Mouse (Mus musculus) midbrain, postnatal 0 days (tissue): Measurements from ENCODE around the gene Marc2. TPM values are rescaled to one million over a fixed set of nuclear protein-coding genes. Genes with fewer than 3 reads are reported as not detected.

Experiments used
- ATAC-seq: fragments of 200-750 bp; cut with Nextera tagmentation; 2 replicates; pipeline ENCODE4 v1.8.0; 2017; ENCODE audit warnings: moderate number of reproducible peaks, mild to moderate bottlenecking, moderate TSS enrichment, moderate library complexity; ENCODE audit not compliant: low FRiP score
- DNase-seq: peaks from one replicate; pipeline ENCODE4 v3.0.0-alpha.2; 2015; ENCODE audit warnings: low spot score
- H3K27ac ChIP-seq: fragments of 300-500 bp; sonication (generic); 2 replicates; pipeline ENCODE4 v1.5.1; 2014; ENCODE audit warnings: low read depth, mild to moderate bottlenecking, low read length, mixed read lengths
- H3K27me3 ChIP-seq: fragments of 300-500 bp; sonication (generic); 2 replicates; pipeline ENCODE4 v1.6.1; 2014; ENCODE audit warnings: low read length, control low read depth, mixed read lengths; ENCODE audit not compliant: insufficient read depth
- H3K36me3 ChIP-seq: fragments of 300-500 bp; sonication (generic); 2 replicates; pipeline ENCODE4 v1.6.1; 2014; ENCODE audit warnings: low read length, control low read depth, mixed read lengths; ENCODE audit not compliant: insufficient read depth
- H3K4me1 ChIP-seq: fragments of 300-500 bp; sonication (generic); 2 replicates; pipeline ENCODE4 v1.6.1; 2014; ENCODE audit warnings: mild to moderate bottlenecking, control low read depth, antibody characterized with exemption, low read length, mixed read lengths; ENCODE audit not compliant: insufficient read depth
- H3K4me2 ChIP-seq: fragments of 300-500 bp; sonication (generic); 2 replicates; pipeline ENCODE4 v1.6.1; 2014; ENCODE audit warnings: low read depth, mild to moderate bottlenecking, low read length, mixed read lengths; ENCODE audit not compliant: poor library complexity, severe bottlenecking
- H3K4me3 ChIP-seq: fragments of 300-500 bp; sonication (generic); 2 replicates; pipeline ENCODE4 v1.5.1; 2014; ENCODE audit warnings: low read depth, mild to moderate bottlenecking, low read length, moderate library complexity
- H3K9ac ChIP-seq: fragments of 300-500 bp; sonication (generic); replicated peaks from 2 replicates; pipeline ENCODE4 v1.6.1; 2014; ENCODE audit warnings: mild to moderate bottlenecking, low read length, moderate library complexity, mixed read lengths; ENCODE audit not compliant: poor library complexity, severe bottlenecking
- H3K9me3 ChIP-seq: fragments of 300-500 bp; sonication (generic); 2 replicates; pipeline ENCODE4 v1.6.1; 2016; ENCODE audit warnings: low read length, control low read depth
- CTCF ChIP-seq: IDR thresholded peaks from 2 replicates; pipeline ENCODE4 v1.5.1; 2016; ENCODE audit warnings: antibody characterized with exemption, mild to moderate bottlenecking
- WGBS: fragments of 180-500 bp; shearing (Covaris S2); extraction: QIAGEN DNeasy Blood & Tissue Kit; methylation state at CpG from one replicate; pipeline ENCODE4 v1.1.7; 2014; 5-methylcytosine and 5-hydroxymethylcytosine counted together
- polyA plus RNA-seq: library from polyadenylated mRNA; unstranded; fragments of >200 nt; fragmentation: Nextera tagmentation; extraction: Ambion mirVana; gene quantifications from 2 replicates; pipeline ENCODE4 v1.2.1, GENCODE M21; 2015
- total RNA-seq: library from RNA; depleted of rRNA; stranded (reverse); fragments of >200 nt; gene quantifications from 2 replicates; pipeline ENCODE4 v1.2.3, GENCODE M21; 2014

The Marc2 gene
- total and polyA plus RNA-seq, 2 experiments from 2014 or later, result 46.3 to 121 TPM

- 22% methylated on average over 27 of the region's 27 CpGs for WGBS
- Histone ChIP-seq H3K9me3 (no peaks in the 10 kb centered on the region), H3K4me2 (no peak overlapping the region), H3K36me3 (no peaks in the 10 kb centered on the region), H3K4me3 (no peak overlapping the region), H3K9ac (no peak overlapping the region), H3K27me3 (no peaks in the 10 kb centered on the region), H3K4me1 (no peaks in the 10 kb centered on the region), H3K27ac (no peak overlapping the region)
- DNase-seq (peak; percentile 30), ATAC-seq (no peak)
- TF ChIP-seq CTCF, result peak; percentile 62
Measured at GRCm38 (mm10) chr1:184793163-184793876, 52.9 kb downstream of the Marc2 start.

GRCm38 (mm10) chr1:184791109-184791508 is 55.1 kb downstream of the Marc2 start:
- Histone ChIP-seq H3K4me1 (no peaks in the 10 kb centered on the region), H3K27me3 (no peaks in the 10 kb centered on the region), H3K9ac (no peak overlapping the region), H3K36me3 (no peaks in the 10 kb centered on the region), H3K9me3 (no peaks in the 10 kb centered on the region), H3K4me3 (no peak overlapping the region), H3K27ac (no peak overlapping the region), H3K4me2 (no peak overlapping the region)
- DNase-seq (peak; percentile 68), ATAC-seq (no peak)
- peak; percentile 88 for TF ChIP-seq CTCF
- WGBS, result 12% methylated on average over 2 of the region's 2 CpGs

- Histone ChIP-seq H3K27me3 (no peaks in the 10 kb centered on the region), H3K9ac (no peak overlapping the region), H3K4me3 (no peak overlapping the region), H3K4me1 (no peaks in the 10 kb centered on the region), H3K9me3 (no peaks in the 10 kb centered on the region), H3K4me2 (no peak overlapping the region), H3K27ac (no peak overlapping the region), H3K36me3 (no peaks in the 10 kb centered on the region)
- TF ChIP-seq CTCF, result peak; percentile 38; the same call in 1 of the 2 replicates
- DNase-seq (no peak), ATAC-seq (no peak)
- 69% methylated on average over 13 of the region's 13 CpGs for WGBS
Measured at GRCm38 (mm10) chr1:184786376-184787151, 59.7 kb downstream of the Marc2 start.

GRCm38 (mm10) chr1:184783641-184784040 is 62.6 kb downstream of the Marc2 start:
- no peak overlapping the region for H3K4me2 ChIP-seq
- no peak for DNase-seq
- H3K27ac ChIP-seq, result no peak overlapping the region
- H3K9ac ChIP-seq, result no peak overlapping the region
- H3K4me1 ChIP-seq, result no peaks in the 10 kb centered on the region
- 81% methylated on average over 4 of the region's 4 CpGs for WGBS
- no peaks in the 10 kb centered on the region for H3K36me3 ChIP-seq
- H3K4me3 ChIP-seq, result no peak overlapping the region
- no peaks in the 10 kb centered on the region for H3K27me3 ChIP-seq
- TF ChIP-seq CTCF, result no peak
- ATAC-seq, result no peak
- no peaks in the 10 kb centered on the region for H3K9me3 ChIP-seq

GRCm38 (mm10) chr1:184782161-184782513 is 64.1 kb downstream of the Marc2 start:
- Histone ChIP-seq H3K27me3 (no peaks in the 10 kb centered on the region), H3K4me1 (0 out of 2 replicates have a peak, but pooled peaks cover 2% of the 10 kb centered on the region), H3K4me2 (no peak overlapping the region), H3K4me3 (no peak overlapping the region), H3K36me3 (no peaks in the 10 kb centered on the region), H3K27ac (no peak overlapping the region), H3K9ac (no peak overlapping the region), H3K9me3 (no peaks in the 10 kb centered on the region)
- no peak for DNase-seq
- no peak for ATAC-seq
- 77% methylated on average over 14 of the region's 14 CpGs for WGBS
- no peak for TF ChIP-seq CTCF
